Mouse (Mus musculus) brain, embryonic 14.5 days (tissue): ENCODE measurements at regions not wholly inside any gene's neighbourhood (a gene's known extent, or its start where the extent isn't known, plus 50 kb on each side); places are given as distances from the start of the nearest gene placed in this dataset.

Experiments used
- CTCF ChIP-seq: fragments of 200-500 bp; IDR thresholded peaks from 2 replicates; pipeline ENCODE4 v1.5.1; 2012; ENCODE audit warnings: inconsistent platforms, mild to moderate bottlenecking, moderate library complexity, borderline replicate concordance; ENCODE audit not compliant: insufficient read depth, insufficient read length; ENCODE audit errors: extremely low read depth
- POLR2A ChIP-seq: fragments of 200-500 bp; IDR thresholded peaks from 2 replicates; pipeline ENCODE4 v1.6.1; 2012; ENCODE audit warnings: mild to moderate bottlenecking, inconsistent platforms, borderline replicate concordance; ENCODE audit not compliant: poor library complexity, insufficient read depth, insufficient read length, severe bottlenecking; ENCODE audit errors: extremely low read depth

DNA sequence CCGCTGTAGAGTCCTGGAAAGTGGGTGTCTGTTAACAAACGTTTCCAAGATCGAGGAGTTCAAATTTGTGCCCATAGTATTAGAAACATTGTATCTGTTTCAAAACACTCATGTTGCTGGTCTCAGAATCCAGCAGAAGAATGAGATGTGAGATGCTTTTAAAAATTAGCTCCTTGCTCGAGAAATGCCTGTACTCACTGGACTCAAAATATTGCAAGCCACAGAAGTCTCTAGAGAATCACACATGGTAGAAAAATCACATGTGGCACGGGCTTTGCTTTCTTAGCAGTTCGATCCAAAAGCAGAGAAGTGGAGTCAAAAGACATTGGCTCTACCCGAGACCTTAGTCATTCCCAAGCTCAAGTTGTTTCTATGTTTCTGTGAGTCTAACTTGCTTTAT lies 67.0 kb upstream of the Cpsf6 start:
- TF ChIP-seq POLR2A, result no peak
- no peak for TF ChIP-seq CTCF
